Mouse (Mus musculus) urinary bladder, postnatal 4 days (tissue): ENCODE results near the gene B430218F22Rik.
A peak's percentile ranks its signal among the peaks of the same experiment; 100 is the strongest.
"Not testable (repeated sequence)": the region's sequence is repeated elsewhere in the genome, so short reads cannot be mapped to it uniquely, and the experiment has no call there.

ENCODE experiments used
- DNase-seq, 2 experiments: peaks; one replicate each; pipeline ENCODE4 v3.0.0; 2021 to 2022; ENCODE audit warnings: low spot score in 2 of 2

Gene B430218F22Rik

GRCm38 (mm10) chr13:118386511-118387447 is at the start of gene B430218F22Rik, which contains the start of gene Mrps30:
Gene B430218F22Rik (plus strand): TSS chr13:118386630.
Gene Mrps30 (minus strand): TSS chr13:118387252.
- peak; percentile 87 to 95 for DNase-seq

GRCm38 (mm10) chr13:118350257-118350656 is 36.2 kb upstream of the B430218F22Rik start:
- DNase-seq: no peak

GRCm38 (mm10) chr13:118350870-118351269 is 35.6 kb upstream of the B430218F22Rik start:
- no peak for DNase-seq

- DNase-seq: no peak
Measured at GRCm38 (mm10) chr13:118363342-118363741, 23.1 kb upstream of the B430218F22Rik start.

- no peak for DNase-seq
Measured at GRCm38 (mm10) chr13:118365774-118366173, 20.7 kb upstream of the B430218F22Rik start.

DNA sequence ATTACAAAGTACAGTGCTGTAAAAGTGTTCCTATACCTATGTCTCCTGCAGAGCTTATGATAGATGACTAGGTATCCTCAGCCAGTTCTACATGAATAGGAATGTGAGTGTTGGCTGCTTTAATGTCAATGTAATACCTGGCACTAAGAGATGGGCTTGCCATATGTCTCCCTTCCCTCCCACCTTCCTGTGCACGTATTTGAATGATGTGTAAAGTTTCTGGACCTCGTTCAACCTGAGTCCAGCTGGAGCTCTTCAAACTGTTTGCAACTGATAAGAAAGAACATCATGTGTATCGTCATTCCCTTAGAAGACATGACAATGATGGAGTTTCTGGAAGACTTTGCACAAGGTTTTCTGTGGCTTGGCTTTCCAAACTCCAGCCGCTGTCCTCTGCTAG is 13.6 kb upstream of the B430218F22Rik start:
- DNase-seq: no peak

- no peak for DNase-seq
Measured at GRCm38 (mm10) chr13:118379155-118379554, 7.3 kb upstream of the B430218F22Rik start.

- DNase-seq: no peak
Measured at GRCm38 (mm10) chr13:118380381-118380780, 6.0 kb upstream of the B430218F22Rik start.

GRCm38 (mm10) chr13:118387448-118387801 is 995 bp downstream of the B430218F22Rik start:
- not testable (repeated sequence) for DNase-seq

DNA sequence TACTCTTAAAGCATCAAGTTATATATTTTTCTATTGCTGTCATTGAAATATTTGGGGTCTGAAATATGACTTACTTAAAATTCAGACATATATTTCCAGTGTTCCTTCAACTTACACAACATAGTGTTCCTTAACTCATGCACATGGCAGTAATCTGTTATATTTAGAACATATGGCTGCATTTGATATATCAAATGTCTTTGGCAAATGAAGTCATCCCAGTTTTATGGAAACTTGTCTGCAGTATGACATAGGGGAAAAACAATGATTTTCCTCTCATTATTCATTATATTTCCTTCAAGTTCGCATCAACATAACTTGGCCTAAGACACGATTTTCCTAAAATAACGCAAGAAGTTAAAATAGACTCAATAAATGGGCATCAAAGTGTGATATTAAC is 9.4 kb downstream of the B430218F22Rik start:
- DNase-seq: no peak

- DNase-seq: no peak
Measured at GRCm38 (mm10) chr13:118400340-118400739, 13.9 kb downstream of the B430218F22Rik start.

DNA sequence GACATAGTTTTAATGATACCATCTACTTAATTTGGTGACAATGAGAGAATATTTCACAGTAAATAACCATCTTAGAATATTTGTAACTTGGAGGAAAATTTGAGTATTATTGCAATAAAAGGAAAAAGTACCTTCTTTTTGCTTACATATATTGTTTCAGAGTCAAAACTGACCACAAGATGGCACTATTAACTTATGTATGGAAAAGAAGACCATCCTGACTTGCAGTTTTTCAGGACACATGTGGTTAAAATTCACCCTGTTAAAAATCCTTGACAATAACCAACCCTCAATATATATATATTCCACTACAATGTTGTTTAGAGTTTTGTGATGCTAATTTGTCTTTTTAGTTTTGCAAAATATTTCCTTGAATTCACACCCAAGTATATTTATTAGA is 17.1 kb downstream of the B430218F22Rik start:
- DNase-seq: no peak

DNA sequence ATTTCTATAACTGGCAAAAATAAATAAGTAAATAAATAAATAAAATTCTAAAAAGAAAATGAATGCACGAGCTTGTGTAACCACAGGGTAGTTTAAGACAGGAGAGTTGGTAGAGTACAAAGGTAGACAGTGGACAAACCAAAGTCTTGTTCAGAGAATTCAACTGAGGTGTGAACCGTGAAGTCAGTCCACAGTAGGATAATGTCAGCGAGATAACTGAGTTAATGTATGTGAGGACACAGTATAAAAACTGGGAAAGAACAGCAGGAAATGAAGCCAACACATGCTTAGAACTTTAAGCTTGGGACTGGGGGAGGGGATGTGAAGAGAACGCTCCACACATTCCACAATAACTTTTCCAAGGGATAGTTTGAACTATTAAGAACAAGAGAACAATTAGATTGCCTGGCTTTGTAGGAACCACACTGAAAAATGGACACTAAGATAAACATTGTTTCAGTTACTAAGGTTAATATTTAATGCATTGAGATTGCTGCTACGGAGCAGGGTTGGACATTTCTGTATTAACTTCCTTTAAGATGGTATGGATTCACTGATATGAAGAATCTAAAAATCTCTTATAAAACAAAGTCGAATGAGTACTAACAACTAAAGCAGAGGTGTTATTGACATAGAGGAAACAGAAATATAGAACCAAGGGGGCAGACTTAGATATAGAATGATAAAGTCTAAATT is 25.0 kb downstream of the B430218F22Rik start:
- DNase-seq: no peak

DNA sequence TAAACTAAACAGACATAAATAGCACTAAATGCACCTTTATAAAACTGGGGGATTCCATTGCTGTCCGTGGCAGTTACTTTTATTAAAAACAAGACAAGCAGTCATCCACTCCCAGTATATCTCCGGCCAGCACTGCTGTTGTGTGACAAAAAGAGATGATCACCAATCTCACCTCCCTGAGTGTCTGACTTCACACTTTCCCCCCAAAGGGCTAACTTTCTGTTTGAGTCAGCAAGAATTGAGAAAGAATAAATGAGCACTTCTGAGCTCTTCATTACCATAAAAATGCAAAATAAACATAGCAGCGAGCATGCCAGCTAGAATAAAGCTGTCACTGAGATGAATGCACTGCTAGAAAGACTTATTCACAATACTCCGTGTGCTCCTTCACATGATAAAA is 31.7 kb downstream of the B430218F22Rik start:
- no peak for DNase-seq

GRCm38 (mm10) chr13:118420408-118420807 is 34.0 kb downstream of the B430218F22Rik start:
- no peak for DNase-seq

- DNase-seq: no peak
Measured at GRCm38 (mm10) chr13:118420847-118421246, 34.4 kb downstream of the B430218F22Rik start.
